Mouse (Mus musculus) Patski (cell line): ENCODE measurements around the gene Nr1h4. TPM values are rescaled to one million over a fixed set of nuclear protein-coding genes. Genes with fewer than 3 reads are reported as not detected.

Source experiments
- ATAC-seq: fragments of 100-300 bp; one replicate; pipeline ENCODE4 v1.8.0; 2021
- CTCF ChIA-PET: fragments of 350-600 bp; sonication (Branson Sonifier 250); formaldehyde crosslinking; loops from one replicate; lab custom pipeline; 2022; ENCODE audit warnings: inconsistent platforms; lab: Charles Lee
- POLR2A ChIA-PET: fragments of 350-600 bp; sonication (Branson Sonifier 250); formaldehyde crosslinking; loops from one replicate; lab custom pipeline; 2022; ENCODE audit warnings: antibody characterized with exemption, inconsistent platforms; lab: Charles Lee
- DNase-seq: peaks from one replicate; pipeline ENCODE4 v3.0.0-alpha.2; 2011; ENCODE audit warnings: low read depth, low spot score
- H3K27me3 ChIP-seq: fragments of 371-371 bp; one replicate; pipeline ENCODE4 v1.5.1; 2021
- CTCF ChIP-seq: fragments of 100-300 bp; IDR thresholded peaks from one replicate; pipeline ENCODE4 v1.5.1; 2021
- in situ Hi-C: fragments of 300-500 bp; cut with MboI; formaldehyde crosslinking; loops from 3 replicates; pipeline ENCODE4 v1.11.1; 2018; ENCODE audit warnings: low pct_unique_long_range_greater_than_20kb, mixed read lengths
- polyA plus RNA-seq: library from polyadenylated mRNA; unstranded; gene quantifications from one replicate; pipeline ENCODE4 v1.2.3, GENCODE M21; 2021

Nr1h4 gene
- polyA plus RNA-seq, 1 experiment from 2014 or later, result 1.3 TPM

DNA sequence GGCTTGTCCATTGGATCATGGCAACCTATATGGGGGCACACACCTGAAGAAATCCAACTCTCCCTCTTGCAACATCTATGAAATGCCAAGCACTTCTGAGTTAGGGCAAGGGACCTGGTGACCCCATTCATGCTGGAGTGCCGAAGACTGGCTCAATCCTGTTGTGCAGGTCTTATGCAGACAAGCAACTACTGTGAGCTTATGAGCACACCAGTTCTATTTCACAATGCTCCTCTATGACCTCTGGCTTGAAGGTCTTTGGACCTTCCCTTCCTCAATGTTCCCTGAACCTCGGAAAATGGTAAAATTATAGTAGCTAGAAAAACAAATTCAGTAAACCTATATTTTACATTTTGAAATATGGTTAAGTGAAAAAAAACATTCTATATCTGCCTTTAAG lies 115.4 kb downstream of the Nr1h4 start:
- ATAC-seq, result no peak
- CTCF ChIA-PET, result interaction anchor here (1.3 kb wide), 1 partner anchor 24 kb away, joined by 3 read pairs; no protein-coding TSS in a partner anchor
- TF ChIP-seq CTCF, result no peak
- POLR2A ChIA-PET, result no interaction called here
- in situ Hi-C loops, result no loop called here
- DNase-seq, result no peak
- H3K27me3 ChIP-seq, result no peaks in the 10 kb centered on the region

DNA sequence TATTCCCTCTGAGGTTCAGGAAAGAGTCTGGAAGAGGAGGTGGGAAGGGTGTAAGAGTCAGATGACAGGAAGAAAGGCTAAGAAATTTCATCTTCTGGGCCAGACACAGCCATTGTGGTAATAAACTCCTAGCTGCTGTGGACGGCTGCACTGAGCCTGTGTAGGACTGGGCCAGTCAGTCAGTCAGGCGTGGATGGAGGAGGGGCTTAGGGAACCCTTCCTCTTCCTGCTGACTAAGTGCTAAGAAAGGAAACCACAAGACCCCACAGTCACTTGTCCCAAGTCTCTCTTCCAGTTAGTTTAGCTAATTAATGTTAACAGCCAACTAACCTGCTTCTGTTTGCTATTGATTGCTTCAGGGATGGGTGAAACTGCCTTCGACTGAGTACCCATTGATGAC lies 117.9 kb downstream of the Nr1h4 start:
- in situ Hi-C loops, result no loop called here
- no peaks in the 10 kb centered on the region for H3K27me3 ChIP-seq
- DNase-seq (no peak), ATAC-seq (no peak)
- POLR2A ChIA-PET, result no interaction called here
- CTCF ChIA-PET, result no interaction called here
- TF ChIP-seq CTCF, result no peak

DNA sequence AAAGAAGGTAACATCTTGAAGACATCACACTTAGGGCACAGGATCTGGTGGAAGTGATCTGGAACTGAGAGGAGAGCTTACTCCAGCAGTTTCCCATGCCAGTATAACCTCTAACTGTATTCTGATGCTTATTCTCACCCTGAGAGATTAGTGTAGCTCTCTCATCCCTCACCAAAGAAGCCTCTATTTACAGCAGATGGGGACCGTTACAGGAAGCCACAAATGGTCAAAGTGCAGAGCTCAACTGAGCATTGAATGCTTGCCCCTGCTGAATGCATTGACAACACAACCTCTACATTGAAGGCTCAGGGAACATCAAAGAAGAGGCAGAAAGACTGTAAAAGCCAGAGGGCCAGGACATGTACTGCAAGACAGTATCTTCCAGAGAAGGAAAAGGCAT lies 125.8 kb downstream of the Nr1h4 start:
- ATAC-seq (no peak), DNase-seq (no peak)
- TF ChIP-seq CTCF, result no peak
- POLR2A ChIA-PET, result interaction anchor here (1.0 to 1.1 kb wide), 2 partner anchors 15 to 615 kb away, joined by 3 read pairs; no protein-coding TSS in a partner anchor
- no peaks in the 10 kb centered on the region for H3K27me3 ChIP-seq
- in situ Hi-C loops, result no loop called here
- CTCF ChIA-PET, result no interaction called here

DNA sequence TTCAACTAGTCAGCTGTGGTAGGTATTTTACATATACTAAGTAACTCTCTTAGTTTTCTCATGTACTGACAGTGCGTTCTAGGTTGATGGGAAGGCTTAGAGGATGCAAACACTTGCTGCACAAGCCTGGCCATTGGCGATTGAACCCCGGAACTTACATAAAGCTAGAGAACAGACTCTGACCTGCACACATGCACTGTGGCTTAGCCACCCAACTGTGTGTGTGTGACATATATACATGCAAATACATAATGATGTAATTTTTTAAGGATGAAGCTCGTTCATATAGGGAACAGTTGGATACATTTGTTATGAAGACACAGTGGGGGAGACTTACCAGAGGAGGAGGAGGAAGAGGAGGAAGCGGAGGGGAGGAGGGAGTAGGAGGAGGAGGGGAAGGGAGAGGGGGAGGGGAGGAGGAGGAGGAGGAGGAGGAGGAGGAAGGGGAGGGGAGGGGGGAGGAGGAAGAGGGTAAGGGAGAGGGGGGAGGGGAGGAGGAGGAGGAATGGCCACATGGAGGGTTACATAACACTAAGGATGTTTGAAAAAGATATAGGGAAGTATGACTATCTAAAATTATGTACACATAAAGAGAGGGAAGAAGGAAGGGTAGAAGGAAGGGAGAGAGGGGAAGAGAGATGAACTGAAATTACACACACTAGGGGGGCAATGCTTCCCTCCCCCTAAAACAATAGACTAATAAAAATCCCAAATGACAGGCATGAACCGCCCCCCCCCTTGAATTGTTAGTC lies 126.5 kb downstream of the Nr1h4 start:
- no peak for TF ChIP-seq CTCF
- no peak for ATAC-seq
- POLR2A ChIA-PET, result interaction anchor here (1.0 to 1.1 kb wide), 2 partner anchors 14 to 616 kb away, joined by 3 read pairs; no protein-coding TSS in a partner anchor
- no peak for DNase-seq
- no peaks in the 10 kb centered on the region for H3K27me3 ChIP-seq
- CTCF ChIA-PET, result no interaction called here
- in situ Hi-C loops, result no loop called here

DNA sequence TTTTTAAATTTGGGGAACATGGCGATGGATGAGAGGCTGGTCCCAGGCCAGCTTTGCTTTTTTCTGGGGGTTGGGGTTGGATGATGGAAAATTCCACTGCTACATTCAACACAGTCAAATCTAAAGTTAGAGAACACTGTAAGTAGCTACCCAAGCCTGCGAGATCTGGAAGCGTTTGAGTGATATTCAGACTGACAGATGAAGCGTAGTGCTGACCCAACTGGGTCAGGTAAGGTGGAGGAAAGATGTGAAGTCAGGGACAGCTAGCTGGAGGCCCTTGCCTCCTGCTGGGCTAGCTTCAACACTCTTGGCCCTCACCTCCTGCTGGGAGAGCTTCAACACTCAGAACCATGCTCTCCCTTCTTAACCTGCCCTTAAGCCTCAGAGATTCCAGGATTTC lies 128.4 kb downstream of the Nr1h4 start:
- ChIA-PET CTCF (no interaction called here), POLR2A (no interaction called here)
- in situ Hi-C loops, result no loop called here
- no peak for TF ChIP-seq CTCF
- no peaks in the 10 kb centered on the region for H3K27me3 ChIP-seq
- ATAC-seq (no peak), DNase-seq (no peak)

Other genes with a start within 250 kb of the Nr1h4 start
- gene Ano4, start 188.8 kb downstream of the Nr1h4 start, polyA plus RNA-seq, result not detected
- gene Gas2l3, start 89.6 kb downstream of the Nr1h4 start, polyA plus RNA-seq, result 8.6 TPM
- 0.06 TPM for gene Slc17a8, start 87.7 kb upstream of the Nr1h4 start, polyA plus RNA-seq
- gene Scyl2, start 152.7 kb upstream of the Nr1h4 start, polyA plus RNA-seq, result 40.2 TPM
- 16.8 TPM for gene Actr6, start 198.7 kb upstream of the Nr1h4 start, polyA plus RNA-seq
- 62.8 TPM for gene Uhrf1bp1l, start 211.4 kb upstream of the Nr1h4 start, polyA plus RNA-seq